Mouse (Mus musculus) lung, adult 18-20 months (tissue): ENCODE results near the gene Cpne5.

Source experiments
- DNase-seq, 2 experiments: peaks; one replicate each; pipeline ENCODE4 v3.0.0; 2022; ENCODE audit warnings: mixed read lengths in 2 of 2

The Cpne5 gene

DNA sequence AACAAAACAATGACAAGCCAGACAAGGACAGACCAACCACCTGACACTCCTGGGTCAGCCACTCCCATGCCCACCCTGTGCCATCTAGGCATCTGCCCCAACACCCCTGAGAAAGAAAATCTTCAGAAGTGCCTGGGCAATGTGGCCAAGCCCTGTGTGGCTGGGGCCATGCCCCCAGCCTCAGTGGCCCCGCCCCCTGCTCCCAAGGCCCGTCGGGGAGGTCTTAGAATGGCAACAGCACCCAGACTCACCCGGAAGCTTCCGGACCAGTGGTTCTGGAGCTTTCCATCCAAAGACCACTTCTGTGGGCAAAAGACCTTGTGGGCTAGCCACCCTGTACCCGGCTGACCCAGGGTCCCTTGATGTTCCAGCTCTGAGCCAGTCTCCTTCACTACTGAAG is 35.4 kb downstream of the Cpne5 start:
- no peak for DNase-seq

DNA sequence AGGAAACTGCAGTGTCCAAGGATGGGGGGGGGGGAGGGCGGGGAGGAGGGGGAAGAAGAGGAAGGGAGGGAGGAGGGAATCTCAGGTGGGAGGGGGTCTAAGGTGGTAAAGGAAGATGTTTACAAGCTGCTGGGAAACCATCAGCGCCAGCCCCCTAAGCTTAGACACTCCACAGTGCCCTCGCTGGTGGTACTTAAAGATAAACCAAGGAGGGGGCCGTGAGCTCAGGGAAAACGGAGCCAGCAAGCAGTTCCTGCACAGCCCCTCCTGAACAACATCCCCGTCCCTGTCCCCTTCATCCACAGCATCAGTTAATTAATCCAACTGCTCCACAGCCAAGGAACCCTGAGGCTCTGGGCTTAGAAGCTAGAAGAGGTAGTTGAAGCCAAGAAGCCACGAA is 38.1 kb downstream of the Cpne5 start:
- DNase-seq = no peak

DNA sequence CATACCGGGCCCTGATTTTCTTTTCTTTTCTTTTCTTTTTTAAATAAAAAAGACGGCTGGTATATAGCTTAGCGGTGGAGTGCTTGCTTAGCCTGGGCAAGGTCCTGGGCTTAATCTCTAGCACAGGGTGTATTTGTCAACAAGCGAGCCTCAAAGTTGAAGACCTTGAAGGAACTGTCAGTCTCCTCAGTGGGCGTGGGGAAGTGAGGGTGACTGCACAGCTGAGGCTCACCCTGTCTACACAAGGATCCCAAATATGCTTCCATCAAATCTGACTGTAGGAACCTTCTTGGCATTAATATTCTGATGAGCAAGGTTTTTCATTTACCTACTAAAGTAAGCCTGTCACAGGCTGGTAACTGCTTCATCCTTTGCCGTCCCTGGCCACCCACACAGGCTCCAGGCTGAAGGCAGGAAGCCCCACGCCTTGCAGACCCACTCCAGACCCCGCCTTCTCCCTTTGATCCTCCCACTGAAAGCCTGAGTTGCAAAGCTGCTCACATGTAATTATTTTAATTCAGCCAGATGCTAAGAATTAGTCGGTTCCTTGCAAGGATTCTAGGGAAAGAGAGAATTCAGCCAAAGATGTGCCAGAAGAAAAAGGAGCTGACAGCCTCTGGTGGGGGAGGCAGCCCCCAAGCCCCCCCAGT is 38.7 kb downstream of the Cpne5 start:
- no peak for DNase-seq

DNA sequence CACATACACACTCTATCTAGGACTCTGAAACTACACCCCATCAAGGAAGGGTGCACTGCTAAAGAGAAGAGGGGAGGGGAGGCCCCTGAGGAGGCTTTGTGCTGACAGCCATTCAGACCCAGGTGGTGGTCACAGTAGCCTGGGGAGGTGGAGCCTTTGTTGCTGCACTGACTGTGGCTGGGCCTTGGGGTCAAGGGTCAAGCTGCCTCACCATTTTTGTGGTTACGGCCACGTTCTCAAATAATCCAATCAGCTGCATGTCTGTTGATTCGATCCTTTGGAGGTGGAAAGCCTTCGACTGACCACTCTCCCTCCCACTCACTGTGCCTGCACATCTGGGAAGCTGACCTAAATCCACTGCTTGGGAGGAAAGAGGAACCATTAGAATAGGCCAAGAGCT is 42.4 kb downstream of the Cpne5 start:
- no peak for DNase-seq

DNA sequence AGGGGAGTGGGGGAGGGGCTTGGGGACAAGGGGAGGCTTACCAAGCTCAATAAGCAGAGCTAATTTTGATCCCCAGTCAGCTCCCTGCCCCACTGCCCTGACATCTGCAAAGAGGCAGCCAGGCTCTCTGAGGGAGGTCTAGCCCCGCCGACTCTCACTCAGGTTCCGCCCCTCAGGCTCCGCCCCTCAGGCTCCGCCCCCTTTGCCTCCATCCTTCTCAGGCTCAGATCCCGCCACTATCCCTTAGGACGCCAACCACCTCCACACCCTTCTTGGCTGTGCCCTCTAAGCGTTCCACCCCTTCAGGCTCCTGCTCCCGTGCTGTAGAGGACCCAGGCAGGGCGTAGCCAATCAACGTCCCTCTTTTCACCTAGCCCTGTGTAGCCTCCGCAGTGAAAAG is 49.0 kb downstream of the Cpne5 start:
- no peak for DNase-seq

DNA sequence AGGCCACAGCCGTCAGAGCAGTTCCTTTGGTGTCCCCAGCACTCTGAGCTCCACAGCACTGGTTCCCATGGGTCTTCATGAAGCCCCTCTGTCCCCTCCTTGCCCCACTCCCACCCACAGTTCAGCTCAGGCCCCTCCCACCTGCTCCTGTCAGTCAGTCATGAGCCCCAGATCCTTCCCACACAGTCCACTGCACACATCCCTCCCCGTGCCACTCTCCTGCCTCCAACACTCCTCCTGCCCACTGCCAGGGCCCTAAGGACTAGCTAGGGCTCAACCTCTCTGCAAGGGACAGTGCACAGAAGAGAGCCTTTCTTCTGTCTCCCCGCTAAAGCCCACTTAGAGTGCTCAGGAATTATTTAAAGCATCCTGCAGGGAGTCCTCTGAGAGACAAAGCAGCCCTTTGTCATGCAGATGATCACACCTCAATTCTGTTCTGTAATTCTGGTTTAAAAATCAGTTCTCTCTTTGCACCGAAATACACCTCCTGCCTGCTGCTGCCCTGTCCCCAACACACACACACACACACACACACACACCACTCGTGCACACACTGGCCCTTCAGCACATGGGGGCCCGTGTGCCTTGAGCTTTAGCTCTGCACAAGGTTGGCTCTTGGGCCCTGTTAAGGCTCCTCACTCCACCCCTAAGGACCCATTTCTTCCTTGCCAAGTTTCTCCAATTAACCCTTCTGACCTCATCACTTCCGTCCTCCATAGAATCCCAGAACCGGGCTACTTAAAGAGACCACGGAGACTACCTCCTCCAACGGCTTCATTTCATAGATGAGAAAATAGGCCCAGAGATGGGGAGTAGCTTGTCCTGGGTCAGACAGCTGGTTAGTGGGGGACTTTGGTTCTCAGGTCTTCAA is 50.7 kb downstream of the Cpne5 start:
- DNase-seq = no peak

DNA sequence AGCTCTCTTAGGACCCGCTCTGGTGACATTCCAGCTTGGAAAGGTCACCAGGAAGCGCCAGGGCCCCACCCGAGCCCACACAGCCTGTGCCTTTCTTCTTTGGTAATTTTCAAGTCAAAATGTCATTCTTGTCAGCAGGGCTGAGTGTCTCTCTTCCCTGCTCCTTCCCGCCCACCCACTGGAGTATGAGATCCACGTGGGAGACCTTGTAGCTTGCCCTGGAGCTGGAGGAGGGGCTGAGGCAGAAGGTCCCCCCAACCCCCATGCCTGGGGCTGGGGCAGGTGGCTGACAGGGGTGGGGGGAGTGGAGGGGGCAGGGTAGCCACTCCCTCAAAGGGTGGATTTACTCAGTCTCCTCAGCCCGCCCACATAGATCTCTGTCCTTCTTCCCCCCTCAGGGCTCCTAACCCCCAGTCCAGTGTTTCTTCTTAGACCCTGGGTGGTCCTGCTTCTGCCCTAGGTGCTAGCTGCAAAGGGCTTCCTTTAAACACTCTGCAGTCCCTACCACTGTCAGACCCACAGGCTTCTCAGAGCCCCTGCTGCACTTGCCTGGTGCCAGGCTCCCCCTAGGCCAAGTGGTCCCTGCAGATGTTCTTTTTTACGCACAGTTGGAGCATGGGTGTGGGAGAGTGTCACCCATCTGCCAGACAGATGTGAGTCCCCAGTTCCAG is 52.5 kb downstream of the Cpne5 start:
- DNase-seq = no peak

DNA sequence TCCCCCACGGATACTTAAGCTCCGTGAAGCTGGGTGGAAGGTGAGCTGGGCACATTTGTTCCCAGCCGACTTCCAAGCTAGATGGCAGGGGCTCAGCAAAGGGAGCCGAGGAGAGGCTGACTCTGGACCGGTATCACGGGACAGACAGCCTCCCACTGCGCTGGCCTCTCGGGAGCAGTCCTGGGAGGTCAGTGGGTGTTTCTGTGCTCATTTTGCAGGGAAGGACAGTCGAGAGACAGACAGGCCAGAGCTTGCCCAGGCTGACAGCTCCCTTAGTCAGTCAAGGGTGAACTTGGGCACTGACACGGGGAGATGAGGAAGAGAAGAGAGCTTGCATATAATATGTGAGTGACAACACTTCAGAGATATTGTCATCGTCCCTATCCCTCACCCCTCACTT is 54.8 kb downstream of the Cpne5 start:
- DNase-seq = no peak

DNA sequence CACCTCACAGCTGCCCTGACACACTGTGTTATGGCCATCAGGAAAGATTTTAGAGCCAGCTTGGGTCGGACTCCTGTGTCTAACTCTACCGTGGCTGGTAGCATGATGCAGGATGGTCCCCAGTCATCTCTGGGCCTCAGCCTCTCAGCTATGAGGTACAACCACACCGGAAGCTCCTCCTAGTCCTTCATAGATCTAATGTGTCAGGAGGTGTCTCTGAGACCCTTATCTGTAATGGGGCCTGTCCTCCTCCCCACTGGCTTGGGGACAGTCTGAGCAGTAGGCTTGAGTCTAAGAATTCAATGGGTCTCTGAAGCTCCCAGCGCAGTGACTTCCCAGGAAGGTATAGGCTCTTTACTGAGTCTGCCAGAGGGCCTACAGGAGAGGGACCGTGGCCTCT is 56.2 kb downstream of the Cpne5 start:
- DNase-seq = no peak

DNA sequence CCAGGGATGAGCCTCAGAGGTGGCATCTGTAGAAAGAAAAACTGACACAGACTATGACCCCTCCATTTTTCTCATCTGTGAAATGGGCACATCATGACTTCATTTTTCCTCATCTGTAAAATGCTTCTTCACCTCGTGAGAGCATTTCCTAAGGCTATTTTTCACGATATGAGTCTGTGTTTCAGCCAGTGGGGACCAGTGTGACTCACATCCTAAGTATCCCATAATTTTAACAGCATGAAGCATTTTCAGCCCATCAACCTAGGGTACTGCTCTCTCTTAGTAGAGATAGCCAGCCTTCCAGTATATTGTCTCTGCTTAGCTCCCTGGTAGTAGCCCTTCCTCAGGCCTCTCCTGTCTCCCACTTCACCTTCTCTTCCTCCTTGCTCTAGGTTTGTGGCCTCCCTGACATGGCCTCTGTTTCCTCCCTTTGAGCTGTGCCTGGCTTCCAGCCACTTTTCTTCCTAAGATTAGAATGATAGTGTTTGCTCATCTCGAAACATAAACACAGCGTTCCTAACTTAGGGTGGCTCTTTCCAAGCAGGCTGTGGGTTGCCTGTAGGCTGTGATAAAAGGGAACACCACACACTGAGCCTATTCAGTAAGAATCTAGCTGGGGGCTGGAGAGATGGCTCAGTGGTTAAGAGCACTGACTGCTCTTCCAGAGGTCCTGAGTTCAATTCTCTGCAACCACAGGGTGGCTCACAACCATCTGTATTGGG is 57.4 kb downstream of the Cpne5 start:
- DNase-seq = peak in 1 of 2 experiments; percentile 52

DNA sequence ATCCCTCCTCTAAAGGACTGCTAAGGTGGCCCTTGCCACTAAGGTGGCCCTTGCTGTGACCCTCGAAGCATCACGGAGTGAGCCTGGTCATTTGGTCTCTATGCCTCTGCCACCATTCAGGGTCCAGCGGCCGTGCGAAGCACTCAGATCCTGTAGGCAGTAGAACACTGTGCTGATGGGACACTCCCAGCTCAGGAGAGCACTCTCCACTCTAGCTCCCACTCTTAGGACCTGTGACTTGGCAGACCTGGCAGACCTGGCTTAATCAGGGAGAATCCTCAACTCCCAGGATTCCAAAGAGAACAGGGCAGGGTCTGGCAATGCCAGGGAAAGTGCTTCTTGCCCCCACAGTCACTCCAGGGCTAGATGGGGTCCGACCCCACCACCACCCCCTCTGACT is 58.0 kb downstream of the Cpne5 start:
- no peak for DNase-seq

DNA sequence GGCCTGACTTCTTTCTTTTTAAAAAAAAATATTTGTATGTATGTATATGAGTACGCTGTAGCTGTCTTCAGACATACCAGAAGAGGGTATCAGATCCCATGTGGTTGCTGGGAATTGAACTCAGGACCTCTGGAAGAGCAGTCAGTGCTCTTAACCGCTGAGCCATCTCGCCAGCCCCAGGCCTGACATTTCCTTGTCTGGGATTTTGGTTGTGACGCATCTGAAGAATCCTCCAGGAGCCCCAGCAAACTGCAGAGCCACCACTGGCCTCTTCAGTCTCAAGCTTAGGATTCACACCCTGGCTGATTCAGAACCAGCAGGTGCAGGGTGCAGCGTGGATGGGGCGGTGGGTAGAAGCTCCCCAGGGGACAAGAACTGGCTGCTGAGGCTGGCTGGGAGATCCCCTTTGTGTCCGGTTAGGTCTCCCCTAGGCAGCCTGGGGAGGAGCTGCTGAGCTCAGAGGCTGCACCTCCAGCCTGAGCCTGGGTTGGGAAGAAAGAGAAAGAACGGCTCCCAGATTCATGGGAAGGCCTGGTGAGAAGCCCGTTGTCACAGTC is 59.4 kb downstream of the Cpne5 start:
- DNase-seq = no peak

DNA sequence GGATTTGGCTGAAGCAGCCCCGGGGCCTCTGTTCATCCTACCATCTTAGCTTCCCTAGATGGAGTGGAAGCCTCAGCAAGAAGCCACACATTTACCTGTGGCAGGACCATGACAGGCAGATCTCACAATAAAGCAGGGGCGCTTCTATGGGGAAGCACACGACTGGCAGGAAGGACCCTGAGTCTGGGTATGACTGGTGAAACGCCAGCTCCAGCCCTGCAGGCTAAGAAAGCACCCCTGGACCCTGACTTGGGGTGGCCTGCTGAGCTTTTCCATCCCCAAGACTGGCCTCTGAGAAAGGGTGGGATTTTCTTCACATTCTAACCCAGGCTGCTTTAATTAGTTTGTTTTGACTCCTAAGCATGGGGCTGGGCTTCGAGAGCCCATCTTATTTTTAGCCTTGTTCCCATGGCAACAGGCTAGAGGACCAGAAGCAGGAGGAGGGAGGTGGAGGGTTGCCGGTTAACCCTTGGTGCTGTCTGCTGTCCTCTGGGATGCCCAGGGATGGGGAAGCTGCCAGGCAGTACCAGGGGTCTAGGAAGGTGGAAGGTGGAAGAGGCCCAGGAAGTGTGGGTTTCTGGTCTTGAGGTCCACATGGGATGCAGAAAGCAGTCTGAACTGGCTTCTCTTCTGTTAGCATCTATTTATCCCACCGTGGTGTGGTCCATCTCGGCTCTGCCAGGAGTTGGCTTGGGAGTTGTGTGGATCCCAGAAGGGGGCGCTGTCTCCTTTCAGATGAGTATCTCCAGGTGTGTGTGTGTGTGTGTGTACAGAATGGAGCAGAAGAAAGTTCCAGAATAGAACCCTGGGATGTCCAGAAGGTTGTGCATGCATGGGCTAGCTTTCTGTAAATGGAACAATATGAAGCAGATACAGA is 61.3 kb downstream of the Cpne5 start:
- DNase-seq = peak; percentile 62 to 67

DNA sequence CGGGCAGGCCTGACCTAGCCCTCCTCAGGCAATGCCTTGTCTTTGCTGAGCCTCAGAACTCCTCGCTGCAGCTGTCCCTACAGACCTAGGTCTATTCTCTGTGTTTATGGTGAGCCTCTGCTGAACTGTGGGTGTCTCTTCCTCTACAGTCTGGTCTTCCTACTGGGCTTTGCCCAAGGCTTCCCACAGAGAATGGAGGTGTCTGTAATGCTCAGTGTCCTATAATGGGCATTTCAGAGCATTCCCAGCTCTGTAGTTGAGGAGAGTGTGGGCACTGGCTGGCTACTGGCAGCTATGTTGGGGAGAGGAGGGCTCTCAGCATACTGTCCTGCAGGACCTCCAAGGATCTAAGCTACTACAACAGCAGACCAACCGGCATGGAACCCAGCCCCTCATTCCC is 62.3 kb downstream of the Cpne5 start:
- DNase-seq = no peak

DNA sequence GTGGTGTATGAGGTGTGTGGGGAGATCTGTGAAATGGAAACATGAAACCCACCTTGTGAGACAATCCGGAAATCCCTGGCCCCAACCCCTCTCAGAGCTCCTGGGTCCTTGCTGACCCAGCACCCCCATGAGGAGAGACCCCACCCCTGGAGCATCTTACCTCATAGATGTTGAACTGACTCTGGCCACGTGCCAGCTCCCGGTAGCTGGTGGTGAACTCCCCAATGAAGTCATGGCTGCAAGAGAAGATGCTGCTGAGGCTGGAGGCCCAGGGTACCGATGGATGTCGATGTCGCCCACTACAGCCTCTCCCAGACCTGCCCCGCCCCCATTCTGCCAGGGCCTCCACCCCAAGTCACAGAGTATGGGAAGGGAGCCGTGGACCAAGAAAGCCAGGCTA is 64.8 kb downstream of the Cpne5 start:
- DNase-seq = no peak

DNA sequence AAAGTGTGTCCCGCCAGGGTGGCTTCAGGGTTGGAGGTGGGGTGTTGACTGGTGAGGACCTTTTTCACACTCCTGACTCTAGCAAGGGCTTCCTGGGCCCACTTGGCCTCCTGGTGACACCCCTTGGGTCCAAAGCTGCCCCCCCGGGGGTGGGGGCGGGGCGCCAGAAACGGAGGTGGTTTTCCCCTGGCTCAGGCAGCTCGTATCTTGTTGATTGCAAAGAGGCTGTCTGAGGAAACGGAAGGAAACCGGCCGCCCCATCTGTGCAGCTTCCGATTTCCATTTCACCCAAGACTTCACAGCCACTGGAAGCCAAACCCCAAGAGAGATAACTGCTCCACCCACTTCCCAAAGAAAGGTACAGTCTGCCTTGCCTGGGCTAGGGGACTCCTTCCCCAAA is 65.9 kb downstream of the Cpne5 start:
- peak; percentile 45 to 50 for DNase-seq

DNA sequence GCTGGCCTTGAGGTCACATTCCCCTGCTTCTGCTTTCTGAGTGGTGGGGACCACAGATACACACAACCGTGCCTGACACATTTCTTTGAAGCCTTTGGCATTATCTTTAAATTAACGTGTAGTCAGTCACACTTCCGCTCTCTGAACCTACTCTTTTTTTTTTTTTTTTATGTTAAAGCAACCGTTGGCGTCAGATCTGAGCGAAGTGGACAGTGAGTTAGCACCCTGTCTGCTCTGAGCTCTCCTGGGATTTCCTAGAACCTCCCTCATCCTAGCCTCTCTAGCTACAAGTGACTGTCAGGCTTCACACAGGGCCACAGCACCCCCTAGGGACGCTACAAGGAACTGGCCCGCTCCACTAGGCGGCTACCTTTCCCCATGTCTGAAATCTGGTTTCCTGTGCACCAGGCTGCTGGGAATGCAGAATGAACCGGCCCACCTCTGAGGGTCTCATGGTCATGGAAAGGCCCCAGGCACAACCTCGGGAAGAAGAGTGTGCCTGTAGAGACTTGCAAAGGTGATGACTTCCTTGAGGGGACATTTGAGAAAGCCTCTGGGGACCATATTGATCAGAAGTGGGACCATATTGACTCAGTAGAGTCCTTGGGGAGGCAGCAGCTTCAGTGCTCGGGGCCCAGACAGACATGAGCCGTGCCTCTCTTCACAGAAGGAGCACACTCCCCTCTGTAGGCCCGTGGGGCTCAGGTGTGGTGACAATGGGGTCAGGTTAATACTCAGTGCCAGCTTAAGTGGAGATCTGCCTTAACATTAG is 66.8 kb downstream of the Cpne5 start:
- DNase-seq = peak; percentile 82 to 85

DNA sequence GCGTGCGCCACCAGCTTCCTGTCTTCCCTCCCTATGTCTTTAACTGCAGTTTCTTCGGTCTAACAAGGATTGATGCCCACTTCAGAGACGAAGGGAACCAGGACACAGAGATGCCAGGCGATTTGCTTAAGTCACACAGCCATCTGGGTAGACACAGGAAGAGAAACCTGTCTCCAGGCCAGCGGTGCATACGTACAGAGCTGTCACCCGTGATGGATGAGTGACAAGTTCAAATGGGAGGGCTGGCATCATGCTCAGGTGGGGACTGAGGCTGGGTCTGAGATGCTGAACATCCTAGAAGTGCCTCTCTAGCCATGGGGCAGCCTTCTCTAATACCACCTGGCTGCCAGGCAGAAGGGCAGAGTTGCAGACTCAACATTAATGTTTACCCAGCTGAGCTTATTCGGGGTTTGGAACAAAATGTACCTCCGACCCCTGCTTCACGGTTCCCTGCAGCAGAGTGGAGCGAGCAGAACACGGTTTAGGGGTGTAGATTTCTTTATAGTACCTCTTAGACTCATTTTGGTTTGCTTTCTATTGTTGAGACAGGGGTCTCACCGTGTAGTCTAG is 67.5 kb downstream of the Cpne5 start:
- no peak for DNase-seq

DNA sequence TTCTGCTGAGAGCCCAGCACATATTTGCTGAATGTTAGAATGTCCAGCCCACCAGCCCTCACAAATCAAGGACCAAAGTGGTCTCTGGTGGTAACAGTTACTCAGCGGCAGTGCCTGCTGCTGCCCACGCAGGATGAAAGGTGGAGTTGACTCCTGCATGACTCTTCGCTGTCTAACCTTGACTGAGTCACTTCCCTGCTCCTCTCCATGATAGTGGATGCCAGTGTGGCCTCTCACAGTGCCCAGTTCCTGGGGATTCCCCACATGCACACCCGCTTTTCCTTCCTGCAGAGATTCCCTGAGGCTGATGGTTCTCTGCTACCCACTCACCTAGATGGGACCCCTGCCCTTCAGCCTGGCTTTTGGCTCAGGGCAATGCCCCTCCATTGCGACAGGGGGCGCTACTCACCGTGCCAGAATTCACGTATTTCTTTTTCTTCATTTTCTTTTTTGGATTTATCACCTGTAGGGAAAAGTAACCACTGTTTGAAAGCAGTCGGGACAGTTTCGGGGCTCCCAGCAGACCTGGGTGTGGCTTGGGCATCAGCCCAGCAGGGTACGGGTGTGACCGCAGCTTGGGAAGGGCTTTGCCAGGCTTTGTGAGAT is 68.9 kb downstream of the Cpne5 start:
- DNase-seq = no peak

DNA sequence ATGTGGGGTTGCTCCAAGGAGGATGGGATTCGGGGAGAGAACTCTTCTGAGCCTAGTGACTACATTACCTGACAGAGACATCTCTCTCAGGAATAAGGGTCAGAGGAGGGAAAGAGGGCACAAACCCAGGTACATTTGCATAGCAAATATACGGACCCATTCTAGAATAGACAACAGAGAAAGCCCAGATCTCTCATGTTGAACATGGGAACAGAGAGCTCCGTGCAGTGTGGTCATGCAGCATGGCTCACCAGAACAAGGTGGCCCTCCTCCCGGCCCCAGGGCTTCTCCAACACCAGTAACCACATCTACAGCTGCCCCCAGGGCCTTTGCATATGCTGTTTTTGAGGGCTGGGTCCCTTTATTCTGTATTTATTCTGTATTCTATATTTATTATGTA is 69.5 kb downstream of the Cpne5 start:
- DNase-seq = no peak
